Mouse (Mus musculus): ENCODE measurements around the gene Smdt1.

DNA sequence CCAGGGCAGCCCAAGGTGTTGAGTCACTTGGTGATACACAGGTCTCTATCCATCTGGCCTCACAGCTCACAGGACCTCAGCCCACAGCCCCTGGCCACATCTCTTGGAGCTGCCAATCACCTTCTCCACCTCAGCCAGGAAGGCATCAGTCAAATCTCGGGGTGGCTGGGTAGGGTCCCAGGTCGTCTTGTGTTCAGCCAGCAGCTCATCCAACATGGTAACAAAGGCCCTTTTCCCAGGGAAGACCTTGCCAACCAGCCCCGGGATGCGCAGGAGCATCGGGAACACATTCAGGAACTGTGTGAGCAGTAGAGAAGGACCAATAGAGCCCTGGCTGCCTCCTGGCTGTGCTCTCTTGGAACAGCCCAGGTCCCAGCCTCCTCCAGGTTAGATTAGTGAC is 34.2 kb downstream of the Smdt1 start:
- TF ChIP-seq CTCF (IDR thresholded peaks at IDR 0.05; ENCODE audit: low read depth, low read length) (no peak), POLR2A (IDR thresholded peaks at IDR 0.05; ENCODE audit: extremely low read depth, insufficient read depth, low read length) (no peak)

All from liver, adult 2 months (tissue).